Mouse (Mus musculus) lung, postnatal 0 days (tissue): Measurements from ENCODE around the gene Ropn1. TPM values are rescaled to one million over a fixed set of nuclear protein-coding genes. Genes with fewer than 3 reads are reported as not detected.
A peak's percentile ranks its signal among the peaks of the same experiment; 100 is the strongest.

Experiments
- ATAC-seq: fragments of 200-750 bp; cut with Nextera tagmentation; 2 replicates; pipeline ENCODE4 v1.8.0; 2017; ENCODE audit warnings: moderate library complexity
- DNase-seq: peaks from one replicate; pipeline ENCODE4 v3.0.0-alpha.2; 2016; ENCODE audit warnings: low spot score
- H3K27ac ChIP-seq: fragments of 300-500 bp; sonication (generic); 2 replicates; pipeline ENCODE4 v1.5.1; 2014; ENCODE audit warnings: antibody characterized with exemption, mild to moderate bottlenecking, low read length, mixed read lengths
- H3K27me3 ChIP-seq: fragments of 300-500 bp; sonication (generic); replicated peaks from 2 replicates; pipeline ENCODE4 v1.6.1; 2014; ENCODE audit warnings: low read length, mixed read lengths; ENCODE audit not compliant: insufficient read depth
- H3K36me3 ChIP-seq: fragments of 300-500 bp; sonication (generic); 2 replicates; pipeline ENCODE4 v1.6.1; 2014; ENCODE audit warnings: low read length, mixed read lengths; ENCODE audit not compliant: insufficient read depth
- H3K4me1 ChIP-seq: fragments of 300-500 bp; sonication (generic); 2 replicates; pipeline ENCODE4 v1.6.1; 2014; ENCODE audit warnings: antibody characterized with exemption, low read depth, low read length, mixed read lengths; ENCODE audit not compliant: insufficient read depth
- H3K4me2 ChIP-seq: fragments of 300-500 bp; sonication (generic); replicated peaks from 2 replicates; pipeline ENCODE4 v1.6.1; 2014; ENCODE audit warnings: low read depth, mild to moderate bottlenecking, low read length, moderate library complexity, mixed read lengths
- H3K4me3 ChIP-seq: fragments of 300-500 bp; sonication (generic); 2 replicates; pipeline ENCODE4 v1.5.1; 2014; ENCODE audit warnings: low read depth, low read length
- H3K9ac ChIP-seq: fragments of 300-500 bp; sonication (generic); replicated peaks from 2 replicates; pipeline ENCODE4 v1.6.1; 2014; ENCODE audit warnings: low read depth, mild to moderate bottlenecking
- H3K9me3 ChIP-seq: fragments of 300-500 bp; sonication (generic); 2 replicates; pipeline ENCODE4 v1.6.1; 2016; ENCODE audit warnings: low read length, mixed read lengths
- CTCF ChIP-seq: IDR thresholded peaks from 2 replicates; pipeline ENCODE4 v1.5.1; 2016; ENCODE audit warnings: antibody characterized with exemption, mild to moderate bottlenecking
- EP300 ChIP-seq: IDR thresholded peaks from 2 replicates; pipeline ENCODE4 v1.6.1; 2016; ENCODE audit warnings: antibody characterized with exemption, mild to moderate bottlenecking, control low read depth
- WGBS: fragments of 180-500 bp; shearing (Covaris S2); extraction: QIAGEN DNeasy Blood & Tissue Kit; methylation state at CpG from one replicate; pipeline ENCODE4 v1.1.7; 2014; 5-methylcytosine and 5-hydroxymethylcytosine counted together
- polyA plus RNA-seq: library from polyadenylated mRNA; unstranded; fragments of >200 nt; fragmentation: Nextera tagmentation; extraction: Ambion mirVana; gene quantifications from 2 replicates; pipeline ENCODE4 v1.2.1, GENCODE M21; 2015

The Ropn1 gene
- not detected in 2 replicates for polyA plus RNA-seq

- H3K27ac ChIP-seq = no peak within 1 kb of the TSS
- no peaks in the 10 kb centered on the region for H3K9me3 ChIP-seq
- H3K36me3 ChIP-seq = no peaks in the 10 kb centered on the region
- no peak within 1 kb of the TSS for H3K4me3 ChIP-seq
- H3K27me3 ChIP-seq = no peaks in the 10 kb centered on the region
- no peak within 1 kb of the TSS for H3K4me2 ChIP-seq
- WGBS = 48% methylated on average over 7 of the region's 7 CpGs
- no peak within 1 kb of the TSS for H3K9ac ChIP-seq
- TF ChIP-seq CTCF (no peak), EP300 (no peak)
- DNase-seq (no peak), ATAC-seq (no peak)
- H3K4me1 ChIP-seq = no peaks in the 10 kb centered on the region
Measured at GRCm38 (mm10) chr16:34649621-34650020, at the start of gene Ropn1. Gene Ropn1, plus strand, starts transcription at chr16:34649921.

GRCm38 (mm10) chr16:34601954-34602353, 47.8 kb upstream of the Ropn1 start:
- no peak for DNase-seq
- no peak for ATAC-seq
- Histone ChIP-seq H3K4me2 (no peak overlapping the region), H3K9me3 (no peaks in the 10 kb centered on the region), H3K36me3 (no peaks in the 10 kb centered on the region), H3K4me3 (no peak overlapping the region), H3K4me1 (no peaks in the 10 kb centered on the region), H3K27me3 (no peaks in the 10 kb centered on the region), H3K9ac (no peak overlapping the region), H3K27ac (no peak overlapping the region)
- TF ChIP-seq CTCF (no peak), EP300 (no peak)
- WGBS = 63% methylated on average over 4 of the region's 4 CpGs

- Histone ChIP-seq H3K27me3 (no peaks in the 10 kb centered on the region), H3K4me3 (no peak overlapping the region), H3K4me2 (no peak overlapping the region), H3K36me3 (no peaks in the 10 kb centered on the region), H3K27ac (no peak overlapping the region), H3K4me1 (no peaks in the 10 kb centered on the region), H3K9ac (no peak overlapping the region), H3K9me3 (no peaks in the 10 kb centered on the region)
- no peak for TF ChIP-seq CTCF
- no peak for TF ChIP-seq EP300
- DNase-seq (no peak), ATAC-seq (no peak)
- WGBS = 66% methylated on average over 4 of the region's 4 CpGs
Measured at GRCm38 (mm10) chr16:34603076-34603475, 46.6 kb upstream of the Ropn1 start.

- no peak for TF ChIP-seq EP300
- no peak for TF ChIP-seq CTCF
- Histone ChIP-seq H3K4me2 (no peak overlapping the region), H3K36me3 (no peaks in the 10 kb centered on the region), H3K4me1 (no peaks in the 10 kb centered on the region), H3K9me3 (no peaks in the 10 kb centered on the region), H3K9ac (no peak overlapping the region), H3K27ac (no peak overlapping the region), H3K4me3 (no peak overlapping the region), H3K27me3 (no peaks in the 10 kb centered on the region)
- DNase-seq (no peak), ATAC-seq (no peak)
- 59% methylated on average over 6 of the region's 6 CpGs for WGBS
Measured at GRCm38 (mm10) chr16:34603854-34604253, 45.9 kb upstream of the Ropn1 start.

- H3K4me3 ChIP-seq = no peak overlapping the region
- WGBS = 22% methylated on average over 3 of the region's 3 CpGs
- no peaks in the 10 kb centered on the region for H3K4me1 ChIP-seq
- DNase-seq = peak; percentile 76
- no peaks in the 10 kb centered on the region for H3K9me3 ChIP-seq
- no peak overlapping the region for H3K4me2 ChIP-seq
- peak; percentile 71 for ATAC-seq
- H3K9ac ChIP-seq = no peak overlapping the region
- TF ChIP-seq CTCF = peak; percentile 81
- TF ChIP-seq EP300 = no peak
- H3K27ac ChIP-seq = no peak overlapping the region
- no peaks in the 10 kb centered on the region for H3K27me3 ChIP-seq
- H3K36me3 ChIP-seq = no peaks in the 10 kb centered on the region
Measured at GRCm38 (mm10) chr16:34605679-34606078, 44.0 kb upstream of the Ropn1 start.

- TF ChIP-seq EP300 (no peak), CTCF (no peak)
- no peak overlapping the region for H3K27ac ChIP-seq
- H3K4me3 ChIP-seq = no peak overlapping the region
- ATAC-seq (no peak), DNase-seq (no peak)
- 52% methylated on average over 1 of the region's 1 CpGs for WGBS
- H3K27me3 ChIP-seq = no peaks in the 10 kb centered on the region
- H3K4me1 ChIP-seq = no peaks in the 10 kb centered on the region
- no peak overlapping the region for H3K9ac ChIP-seq
- no peak overlapping the region for H3K4me2 ChIP-seq
- no peaks in the 10 kb centered on the region for H3K9me3 ChIP-seq
- H3K36me3 ChIP-seq = no peaks in the 10 kb centered on the region
Measured at GRCm38 (mm10) chr16:34610137-34610536, 39.6 kb upstream of the Ropn1 start.

- no peak overlapping the region for H3K27ac ChIP-seq
- no peak overlapping the region for H3K4me2 ChIP-seq
- ATAC-seq (no peak), DNase-seq (no peak)
- H3K9me3 ChIP-seq = no peaks in the 10 kb centered on the region
- H3K9ac ChIP-seq = no peak overlapping the region
- 69% methylated on average over 2 of the region's 2 CpGs for WGBS
- no peaks in the 10 kb centered on the region for H3K4me1 ChIP-seq
- no peaks in the 10 kb centered on the region for H3K36me3 ChIP-seq
- TF ChIP-seq EP300 = no peak
- TF ChIP-seq CTCF = no peak
- H3K4me3 ChIP-seq = no peak overlapping the region
- H3K27me3 ChIP-seq = no peaks in the 10 kb centered on the region
Measured at GRCm38 (mm10) chr16:34614021-34614420, 35.7 kb upstream of the Ropn1 start.
